Mouse (Mus musculus) embryonic stem cell, embryonic (primary cell): ENCODE measurements around the gene Cep57l1.

Source experiments
- CTCF ChIA-PET, 4 experiments: fragments of 300-600 bp in 2 of 4; fragments of 350-600 bp in 2 of 4; sonication (Branson Sonifier 250); formaldehyde crosslinking; loops; one replicate each; lab custom pipeline; 2022; ENCODE audit warnings: inconsistent platforms in 2 of 4; lab: Charles Lee
- POLR2A ChIA-PET, 4 experiments: fragments of 300-600 bp in 2 of 4; fragments of 350-600 bp in 2 of 4; sonication (Branson Sonifier 250); formaldehyde crosslinking; loops; one replicate each; lab custom pipeline; 2022; ENCODE audit warnings: antibody characterized with exemption in 4 of 4, inconsistent platforms in 1 of 4; lab: Charles Lee

Gene Cep57l1

DNA sequence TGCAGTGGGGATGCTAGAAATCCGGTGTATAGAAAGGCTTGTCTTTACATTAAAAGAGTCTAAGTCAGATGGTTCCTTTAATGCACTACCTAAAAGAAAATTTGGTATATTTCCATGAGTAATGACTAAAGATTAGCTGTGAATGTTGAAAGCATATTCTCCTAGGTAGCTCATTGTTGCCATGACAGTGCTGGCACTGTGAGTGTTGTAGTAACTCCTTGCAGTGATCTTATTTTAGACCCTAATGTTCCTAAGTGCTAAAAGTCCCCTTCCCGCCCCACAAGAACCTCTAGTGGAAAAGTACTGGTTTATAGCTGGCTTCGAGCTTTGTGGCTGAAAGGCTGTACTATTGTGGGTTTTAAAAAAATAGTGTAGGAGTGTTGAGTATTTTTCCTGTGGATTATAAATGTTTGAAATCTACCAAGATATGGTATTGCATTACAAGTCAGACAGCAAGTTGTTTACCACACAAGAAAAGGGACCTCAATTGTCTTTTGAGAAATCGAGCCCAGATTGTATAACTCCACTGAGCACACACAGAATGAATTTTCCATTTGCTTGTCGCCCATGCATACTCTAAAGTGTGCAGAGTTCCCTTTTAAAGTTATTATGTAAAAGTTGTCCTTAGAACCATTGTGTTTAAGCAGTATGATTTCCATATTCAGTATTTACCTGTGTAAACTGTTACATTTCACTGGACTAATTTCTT is 13.1 kb upstream of the Cep57l1 start:
- CTCF ChIA-PET, result no interaction called here
- POLR2A ChIA-PET, result no interaction called here

DNA sequence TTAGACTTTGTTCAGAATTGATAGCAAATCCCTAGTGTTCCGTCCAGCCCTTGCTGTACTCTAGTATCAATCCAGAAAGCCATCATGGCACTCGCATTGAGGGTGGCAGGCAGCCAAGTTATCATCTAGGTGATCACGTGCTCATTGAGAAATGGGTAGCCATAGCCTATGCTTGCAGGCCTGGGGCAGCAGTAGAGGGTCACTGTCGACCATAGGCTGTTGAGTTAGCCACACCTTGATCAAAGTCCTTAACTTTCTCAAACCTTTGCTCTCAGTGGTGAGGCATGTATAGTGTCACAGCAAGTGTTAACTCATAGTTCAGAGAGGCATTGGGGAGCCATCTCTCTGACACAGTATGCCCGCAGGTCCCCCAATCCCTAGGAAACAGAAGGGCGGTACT is 11.5 kb upstream of the Cep57l1 start:
- ChIA-PET POLR2A (interaction anchor here in 1 of 4 experiments (0.6 kb wide), 1 partner anchor 327 kb away, joined by 6 read pairs; no protein-coding TSS in a partner anchor), CTCF (interaction anchor here in 1 of 4 experiments (0.6 kb wide), 1 partner anchor 865 kb away, joined by 4 read pairs; no protein-coding TSS in a partner anchor)

DNA sequence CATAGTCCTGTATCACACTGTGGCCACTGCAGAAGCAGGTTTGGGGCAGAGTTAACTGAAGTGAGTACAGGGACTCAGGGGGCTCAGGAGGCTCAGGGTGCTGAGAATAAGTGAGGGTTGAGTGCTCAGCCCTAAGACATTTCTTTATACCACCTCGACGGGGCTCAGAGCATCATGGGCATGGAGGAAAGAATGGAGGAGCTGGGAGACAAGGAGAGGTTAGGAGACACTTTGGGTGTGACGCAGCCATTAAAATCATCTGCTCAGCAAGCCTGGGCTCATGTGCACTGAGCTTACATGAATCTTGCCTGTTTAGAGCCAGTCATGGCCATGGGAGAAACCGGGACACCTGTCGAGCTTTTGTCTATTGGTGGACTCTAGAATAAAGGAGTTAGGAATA is 10.7 kb upstream of the Cep57l1 start:
- POLR2A ChIA-PET, result interaction anchor here in 1 of 4 experiments (0.8 kb wide), 1 partner anchor 286 kb away, joined by 3 read pairs; no protein-coding TSS in a partner anchor
- CTCF ChIA-PET, result no interaction called here

DNA sequence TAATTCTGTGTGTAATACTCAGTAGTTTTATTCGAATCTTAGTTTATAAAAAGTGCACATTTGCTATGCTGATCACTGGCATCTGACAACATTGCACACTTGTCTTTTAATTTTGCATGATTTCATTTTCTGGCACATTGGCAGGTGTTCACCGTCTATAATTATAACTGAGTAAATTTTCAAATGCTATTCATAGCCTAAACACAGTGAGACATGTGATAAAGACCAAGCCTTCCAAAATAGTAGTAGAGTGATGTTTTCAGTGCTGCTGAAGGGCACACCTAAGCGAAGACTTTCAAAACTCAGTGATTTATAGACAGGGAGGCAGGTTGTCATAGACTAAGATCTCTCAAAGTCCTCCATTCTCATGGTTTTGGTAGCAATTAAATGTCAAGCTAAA is 9.6 kb upstream of the Cep57l1 start:
- POLR2A ChIA-PET, result interaction anchor here in 2 of 4 experiments (0.8 to 4.2 kb wide), 7 partner anchors 7 to 287 kb away, joined by 3 to 18 read pairs (median 3); no protein-coding TSS in a partner anchor
- CTCF ChIA-PET, result no interaction called here

DNA sequence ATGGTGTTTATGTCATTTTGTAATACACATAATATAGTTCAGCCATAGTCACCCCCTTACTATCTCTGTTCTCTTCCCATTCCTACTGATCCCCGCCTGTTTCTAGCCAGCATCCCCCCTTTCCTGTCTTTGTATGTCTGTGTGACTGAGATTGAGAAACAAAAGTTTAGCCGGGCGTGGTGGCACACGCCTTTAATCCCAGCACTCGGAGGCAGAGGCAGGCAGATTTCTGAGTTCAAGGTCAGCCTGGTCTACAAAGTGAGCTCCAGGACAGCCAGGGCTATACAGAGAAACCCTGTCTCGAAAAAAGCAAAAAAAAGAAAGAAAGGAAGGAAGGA is 9.0 kb upstream of the Cep57l1 start:
- ChIA-PET CTCF (interaction anchor here in 2 of 4 experiments (0.6 kb wide), 2 partner anchors 147 to 162 kb away, joined by 3 to 7 read pairs; no protein-coding TSS in a partner anchor), POLR2A (interaction anchor here in 2 of 4 experiments (0.9 to 4.2 kb wide), 5 partner anchors 8 to 212 kb away, joined by 3 to 18 read pairs (median 4); no protein-coding TSS in a partner anchor)

DNA sequence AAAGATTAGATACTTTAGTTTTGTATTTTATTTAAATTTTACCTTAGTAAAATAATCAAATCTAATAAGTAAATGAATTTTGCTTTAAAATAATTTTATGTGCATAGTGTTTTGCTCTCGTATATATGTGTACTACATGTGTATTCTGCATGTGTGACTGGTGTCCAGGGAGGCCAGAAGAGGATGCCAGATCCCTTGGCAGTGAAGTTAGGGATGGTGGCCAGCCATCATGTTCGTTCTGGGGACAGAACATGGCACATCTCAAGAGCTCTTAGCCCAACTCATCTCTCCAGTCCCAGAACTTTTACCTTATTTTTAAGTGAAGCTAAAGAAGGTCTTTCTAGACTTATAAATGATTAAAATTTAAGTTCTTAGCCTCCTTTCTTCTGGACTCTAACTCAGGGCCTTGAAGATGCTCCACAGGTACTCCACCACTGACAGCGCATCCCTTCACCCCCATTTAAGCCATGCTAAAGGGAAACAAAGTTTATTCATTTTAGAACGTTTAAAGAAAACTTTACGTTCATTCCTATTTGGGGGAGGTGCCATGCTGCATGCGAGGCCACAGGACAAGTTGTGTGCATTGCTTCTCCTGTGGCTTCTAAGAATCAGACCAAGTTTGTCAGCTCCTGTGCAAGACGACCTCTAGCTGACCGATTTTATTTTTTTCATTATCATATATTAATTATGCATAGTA is 8.5 kb upstream of the Cep57l1 start:
- CTCF ChIA-PET, result interaction anchor here in 2 of 4 experiments (0.6 kb wide), 2 partner anchors 148 to 163 kb away, joined by 3 to 7 read pairs; no protein-coding TSS in a partner anchor

DNA sequence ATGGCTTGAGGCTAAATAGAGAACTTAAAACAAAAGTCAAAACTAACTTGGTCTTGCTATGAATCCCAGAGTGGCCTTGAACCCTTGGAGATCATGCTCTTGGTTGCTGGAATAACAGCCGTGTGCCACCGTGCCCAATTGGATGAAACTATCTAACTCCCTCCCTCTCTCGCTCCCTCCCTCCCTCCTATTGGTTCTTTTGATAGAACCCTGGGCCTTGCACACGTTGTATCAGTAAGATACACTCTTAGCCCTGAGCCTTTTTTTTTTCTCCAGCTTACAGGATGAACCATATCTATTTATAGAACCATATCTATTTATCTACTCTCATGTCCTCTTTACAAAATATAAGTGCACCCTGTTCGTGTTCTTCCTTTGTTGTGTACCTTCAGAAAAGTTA is 6.8 kb upstream of the Cep57l1 start:
- ChIA-PET CTCF (interaction anchor here in 2 of 4 experiments (0.7 to 0.8 kb wide), 2 partner anchors 14 to 349 kb away, joined by 3 read pairs; no protein-coding TSS in a partner anchor), POLR2A (interaction anchor here in 1 of 4 experiments (4.2 kb wide), 1 partner anchor 10 kb away, joined by 18 read pairs; no protein-coding TSS in a partner anchor)

More for the DNA sequence above, 8.5 kb upstream of the Cep57l1 start:
- POLR2A ChIA-PET, result interaction anchor here in 2 of 4 experiments (0.9 to 4.2 kb wide), 6 partner anchors 8 to 211 kb away, joined by 3 to 18 read pairs (median 4); no protein-coding TSS in a partner anchor

DNA sequence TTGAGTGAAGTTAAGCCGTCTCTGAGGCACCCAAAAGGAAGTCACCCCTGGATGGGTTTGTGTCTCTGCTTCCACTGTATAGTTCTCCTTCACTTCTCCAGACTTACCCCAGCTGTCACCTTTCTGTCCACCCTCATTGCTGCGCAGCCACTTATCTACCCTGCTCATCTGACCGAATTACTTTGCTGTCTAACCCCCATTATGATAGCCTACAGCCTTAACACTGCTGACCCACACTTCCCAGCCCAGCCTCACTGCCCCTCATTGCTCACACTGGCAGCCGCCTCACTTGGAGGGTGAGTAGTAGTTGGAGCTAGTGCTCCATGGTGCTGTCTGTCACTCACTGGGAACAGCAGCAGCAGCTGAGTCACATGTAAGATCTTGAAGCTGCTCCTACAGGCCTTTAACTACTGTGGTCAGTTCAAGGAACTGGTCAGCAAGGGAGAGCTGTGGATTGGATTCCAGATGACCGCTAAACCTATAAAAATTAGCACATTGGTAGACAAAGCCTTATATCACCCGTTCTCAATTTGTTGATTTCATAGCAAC is 4.7 kb upstream of the Cep57l1 start:
- ChIA-PET POLR2A (interaction anchor here in 1 of 4 experiments (1.1 kb wide), 1 partner anchor 52 kb away, joined by 3 read pairs; no protein-coding TSS in a partner anchor), CTCF (no interaction called here)

DNA sequence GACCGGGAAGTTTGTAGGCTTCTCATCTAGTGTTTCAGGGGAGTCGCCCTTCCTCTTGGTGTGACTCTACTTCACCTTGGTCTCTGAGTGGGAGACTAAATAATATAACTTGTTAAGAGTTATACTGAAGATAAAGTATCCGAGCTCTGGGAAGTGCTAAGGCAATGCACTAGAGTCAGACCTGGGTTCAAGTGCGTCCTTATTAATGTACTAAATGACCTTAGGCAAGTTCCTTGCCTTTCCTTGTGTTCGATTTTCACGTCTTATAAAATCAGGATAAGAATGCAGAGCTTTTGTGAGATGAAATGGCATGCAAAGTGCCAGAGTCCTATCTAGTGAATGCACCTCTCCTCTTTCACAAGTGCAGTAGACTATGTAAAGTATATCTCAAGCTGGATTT is 2.9 kb upstream of the Cep57l1 start:
- ChIA-PET POLR2A (interaction anchor here in 2 of 4 experiments (1.0 to 1.5 kb wide), 3 partner anchors 14 to 293 kb away, joined by 3 to 4 read pairs (median 3); partner anchors contain the start of gene Cd164 (in 1 of the 2)), CTCF (no interaction called here)

DNA sequence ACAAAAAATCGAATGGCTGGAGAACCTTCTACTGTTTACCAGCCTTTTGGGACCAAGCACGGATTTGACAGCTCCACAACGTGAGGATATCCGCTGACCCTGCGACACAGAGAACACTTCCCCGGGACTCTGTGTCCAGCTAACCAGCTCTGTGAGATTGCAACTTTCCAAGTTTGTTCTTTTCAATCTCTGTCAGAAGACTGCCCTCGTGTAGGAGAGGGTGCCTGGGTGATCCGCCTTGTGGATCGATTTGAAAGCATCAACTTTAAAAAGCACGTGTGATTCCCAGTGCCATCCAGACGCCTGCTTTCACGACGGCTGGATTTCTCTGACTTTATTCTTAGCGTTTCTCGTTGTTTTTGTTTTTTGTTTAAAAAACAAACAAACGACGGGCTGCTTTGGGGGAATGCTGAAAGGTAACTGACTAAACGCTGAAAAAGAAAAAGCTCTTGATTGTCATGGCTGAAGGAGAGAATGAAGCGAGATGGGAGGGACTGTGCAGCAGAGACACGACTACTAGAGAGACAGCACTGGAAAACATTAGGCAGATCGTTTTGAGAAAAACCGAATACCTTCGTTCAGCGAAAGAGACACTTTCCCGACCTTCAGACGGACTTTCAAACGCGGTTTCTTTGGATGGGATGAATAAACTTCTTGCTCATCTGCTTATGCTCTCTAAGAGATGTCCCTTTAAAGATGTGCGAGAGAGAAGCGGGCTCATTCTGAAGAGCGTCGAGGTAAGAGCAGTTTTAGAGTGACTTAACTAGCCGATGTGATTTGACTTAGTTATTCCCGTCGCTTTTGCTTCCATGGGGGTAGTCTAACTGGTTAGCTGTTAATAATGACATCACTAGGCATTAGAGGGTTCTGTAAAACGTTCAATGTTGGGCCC is 1.1 kb upstream of the Cep57l1 start:
- ChIA-PET POLR2A (interaction anchor here in 3 of 4 experiments (0.8 to 1.6 kb wide), 11 partner anchors 9 to 928 kb away, joined by 3 to 9 read pairs (median 3); partner anchors contain the start of genes Cd164 (in 1 of the 3), Cdc40 (in 1 of the 3) and Wasf1 (in 1 of the 3)), CTCF (interaction anchor here in 1 of 4 experiments (1.1 kb wide), 1 partner anchor 16 kb away, joined by 3 read pairs; no protein-coding TSS in a partner anchor)

DNA sequence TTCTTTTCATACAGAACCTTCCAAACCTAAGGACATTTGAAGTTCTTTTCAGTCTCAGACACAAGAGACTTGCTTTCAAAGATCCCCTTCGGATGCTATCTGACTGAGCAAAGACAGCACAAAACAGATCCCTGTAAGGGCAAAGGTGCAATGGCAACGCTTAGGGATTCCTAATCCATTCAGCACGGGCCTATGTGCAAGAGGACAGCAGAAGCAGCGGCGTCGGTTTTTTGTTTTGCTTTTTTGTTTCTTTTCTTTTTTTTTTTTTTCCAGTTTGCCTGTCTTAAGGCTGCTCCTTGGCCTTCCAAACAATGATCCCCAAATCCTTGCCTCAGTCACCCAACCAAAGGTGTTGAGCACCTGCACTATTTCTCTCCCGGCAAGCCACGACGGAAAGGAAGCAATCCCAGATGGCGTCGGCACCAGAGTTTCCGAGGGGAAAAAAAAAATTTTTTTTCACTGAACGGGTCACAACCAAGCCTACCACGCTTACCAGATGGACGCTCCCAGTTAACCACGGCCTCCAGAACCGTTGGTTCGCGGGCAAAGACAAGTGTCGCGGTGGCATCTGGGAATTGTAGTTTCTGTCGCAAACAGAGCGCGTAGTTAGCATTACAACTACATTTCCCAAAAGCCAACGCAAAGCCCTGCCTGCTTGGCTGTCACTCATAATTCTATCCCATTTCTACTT is 446 bp downstream of the Cep57l1 start:
- ChIA-PET POLR2A (interaction anchor here in 2 of 4 experiments (1.1 to 2.3 kb wide), 4 partner anchors 13 to 17 kb away, joined by 3 to 9 read pairs (median 6); no protein-coding TSS in a partner anchor), CTCF (no interaction called here)

DNA sequence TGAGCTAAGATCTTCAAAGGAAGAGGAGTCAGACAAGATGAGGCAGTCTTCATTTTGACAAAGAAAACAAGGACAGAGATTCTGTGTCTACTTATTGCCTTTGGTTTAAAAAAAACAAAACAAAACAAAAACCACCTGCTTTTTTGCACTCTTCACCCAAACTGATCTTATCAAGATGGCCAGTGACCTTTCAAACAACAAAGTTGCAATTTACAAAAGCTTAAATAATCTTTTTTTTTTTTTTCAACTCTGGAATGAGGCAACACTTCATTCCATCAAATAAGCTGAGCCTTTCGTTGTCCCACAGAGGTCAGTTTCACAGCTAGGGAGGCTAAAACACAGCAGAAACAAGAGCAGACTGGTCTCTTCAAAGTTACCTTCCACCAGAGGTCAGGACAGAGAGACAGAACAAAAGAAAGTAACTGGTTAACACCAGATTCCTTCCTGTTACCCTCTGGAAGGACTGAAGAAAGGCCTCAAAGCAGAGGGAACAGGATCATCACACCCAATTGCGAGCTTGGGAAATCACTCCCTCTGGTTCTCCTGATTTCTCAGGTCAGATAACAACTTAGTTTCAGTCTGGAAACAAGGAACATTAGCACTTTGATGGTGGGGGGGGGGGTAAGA is 3.8 kb downstream of the Cep57l1 start:
- POLR2A ChIA-PET, result interaction anchor here in 2 of 4 experiments (0.6 to 5.3 kb wide), 8 partner anchors 12 to 914 kb away, joined by 3 to 48 read pairs (median 3); no protein-coding TSS in a partner anchor
- CTCF ChIA-PET, result interaction anchor here in 1 of 4 experiments (0.6 kb wide), 1 partner anchor 16 kb away, joined by 3 read pairs; no protein-coding TSS in a partner anchor

DNA sequence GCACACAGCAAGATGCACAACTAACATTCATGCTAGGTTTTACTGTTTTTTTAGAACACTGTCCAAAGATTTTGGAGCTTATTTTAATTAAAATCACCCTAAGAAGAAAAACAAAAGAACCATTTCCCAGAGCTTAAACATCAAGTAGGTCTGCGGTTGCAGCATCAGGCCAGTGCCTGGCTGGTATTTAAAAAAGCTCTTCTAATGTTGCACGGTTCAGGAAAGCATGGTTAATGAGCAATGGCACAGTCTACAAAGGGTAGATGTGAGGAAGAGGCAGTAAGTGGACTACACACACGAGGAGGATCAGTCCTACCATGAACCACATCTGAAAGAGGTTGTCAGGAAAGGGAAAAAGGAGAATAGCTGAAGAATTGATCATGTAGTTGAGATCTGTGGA is 5.0 kb downstream of the Cep57l1 start:
- CTCF ChIA-PET, result no interaction called here
- POLR2A ChIA-PET, result interaction anchor here in 3 of 4 experiments (0.6 to 5.3 kb wide), 8 partner anchors 10 to 660 kb away, joined by 3 to 48 read pairs (median 3); no protein-coding TSS in a partner anchor

DNA sequence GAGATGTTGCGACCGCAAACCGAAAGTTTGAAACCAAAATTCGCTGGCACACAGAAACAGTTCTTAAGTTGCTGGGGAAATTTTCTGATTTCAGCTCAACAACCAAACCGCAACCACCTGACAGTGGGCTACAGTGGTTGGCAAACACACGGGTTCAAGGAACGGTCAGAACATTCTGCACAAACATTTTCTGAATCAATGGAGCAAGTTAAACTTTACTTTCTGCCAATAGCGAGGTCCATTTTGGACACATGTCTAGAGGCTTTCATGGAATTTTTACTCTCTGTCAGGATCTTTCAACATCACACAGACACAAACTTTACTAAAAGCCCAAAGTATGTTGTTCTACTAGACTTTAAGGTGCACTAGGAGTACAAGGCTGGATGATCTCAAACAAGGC is 6.2 kb downstream of the Cep57l1 start:
- POLR2A ChIA-PET, result interaction anchor here in 1 of 4 experiments (1.8 to 5.3 kb wide), 2 partner anchors 9 to 18 kb away, joined by 7 to 48 read pairs; no protein-coding TSS in a partner anchor

DNA sequence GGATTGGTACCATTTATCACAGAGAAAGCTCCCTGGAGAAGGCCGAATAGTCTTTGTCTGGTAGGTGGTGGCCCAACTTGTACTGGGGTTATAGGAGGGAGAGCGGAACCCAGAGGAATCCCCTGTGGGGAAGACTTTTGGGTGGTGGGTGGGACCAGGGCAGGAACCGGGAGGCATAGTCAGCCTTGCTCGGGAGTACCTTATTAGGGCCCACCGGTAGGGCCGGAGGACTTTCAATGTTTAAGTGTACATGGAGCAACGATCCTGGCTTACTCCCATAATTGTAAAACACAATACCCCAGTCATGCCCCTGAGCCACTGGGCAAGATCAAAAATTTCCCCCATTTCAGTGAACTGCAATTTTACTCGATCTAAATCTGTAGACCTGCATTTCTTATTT is 12.4 kb downstream of the Cep57l1 start:
- ChIA-PET POLR2A (interaction anchor here in 2 of 4 experiments (0.5 to 5.8 kb wide), 7 partner anchors 7 to 460 kb away, joined by 3 to 48 read pairs (median 4); no protein-coding TSS in a partner anchor), CTCF (interaction anchor here in 1 of 4 experiments (0.6 kb wide), 1 partner anchor 11 kb away, joined by 3 read pairs; no protein-coding TSS in a partner anchor)

More for the DNA sequence above, 6.2 kb downstream of the Cep57l1 start:
- CTCF ChIA-PET, result interaction anchor here in 1 of 4 experiments (0.5 to 0.6 kb wide), 2 partner anchors 28 to 76 kb away, joined by 3 to 4 read pairs; no protein-coding TSS in a partner anchor

DNA sequence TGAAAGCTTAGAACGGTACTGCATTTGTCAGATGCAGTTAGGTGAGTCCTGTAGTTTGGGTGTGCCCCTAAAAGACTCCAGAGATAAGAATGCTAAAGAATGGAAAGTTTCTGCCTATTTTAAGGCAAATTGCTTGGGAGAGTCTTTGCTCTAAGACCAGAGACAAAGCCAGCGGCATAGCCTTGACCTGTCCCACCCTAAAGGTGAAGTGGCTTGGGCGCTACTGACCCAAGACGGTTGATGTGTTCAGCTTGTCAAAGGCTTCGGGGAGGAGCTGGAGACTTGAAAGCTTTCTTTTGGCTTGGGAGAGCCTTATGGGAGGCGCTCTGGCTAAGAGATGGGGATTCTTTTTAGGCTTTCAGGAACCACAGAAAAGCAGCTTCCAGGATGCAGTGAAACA is 17.3 kb downstream of the Cep57l1 start:
- CTCF ChIA-PET, result no interaction called here

More for the DNA sequence above, 17.3 kb downstream of the Cep57l1 start:
- POLR2A ChIA-PET, result interaction anchor here (0.5 to 5.8 kb wide), 18 partner anchors 8 to 1156 kb away, joined by 3 to 48 read pairs (median 4); no protein-coding TSS in a partner anchor
